Mouse (Mus musculus): ENCODE measurements at regions not wholly inside any gene's neighbourhood (a gene's known extent, or its start where the extent isn't known, plus 50 kb on each side); places are given as distances from the start of the nearest gene placed in this dataset.

DNA sequence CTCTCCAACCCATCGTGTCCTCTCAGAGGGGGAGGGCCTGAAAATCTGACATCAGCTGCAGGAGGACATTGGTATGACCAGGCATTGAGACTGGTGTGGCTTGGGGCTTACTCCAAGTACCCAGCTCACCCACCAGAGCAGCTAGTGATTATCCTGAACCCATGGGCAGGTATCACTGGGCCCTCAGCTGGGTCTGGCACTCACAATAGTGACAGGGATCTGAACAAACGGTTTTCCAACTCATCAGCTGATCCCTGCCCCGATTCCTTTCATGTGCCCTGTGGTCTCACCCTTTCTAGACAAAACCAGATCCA is 211.2 kb downstream of the Gm26897 start:
- TF ChIP-seq CTCF (conservative IDR thresholded peaks at IDR 0.05; ENCODE audit: insufficient read depth, insufficient read length, low read depth, low read length) (no peak), POLR2A (IDR thresholded peaks at IDR 0.05; ENCODE audit: low read depth, low read length) (no peak)

All from kidney, adult 2 months (tissue).